Mouse (Mus musculus) forebrain, embryonic 11.5 days (tissue): ENCODE data around the gene Ptprn2. TPM values are rescaled to one million over a fixed set of nuclear protein-coding genes. Genes with fewer than 3 reads are reported as not detected.
A peak's percentile ranks its signal among the peaks of the same experiment; 100 is the strongest.

Experiments used
- microRNA counts: library from miRNA; unstranded; fragments of <30 nt; microRNA quantifications from one replicate; lab custom pipeline; 2015
- microRNA-seq: library from miRNA; unstranded; fragments of <30 nt; microRNA quantifications from one replicate; pipeline ENCODE4, GENCODE M21; 2016; ENCODE audit not compliant: insufficient number of aligned reads
- polyA plus RNA-seq: library from polyadenylated mRNA; unstranded; fragments of >200 nt; fragmentation: Nextera tagmentation; extraction: Ambion mirVana; gene quantifications from 2 replicates; pipeline ENCODE4 v1.2.1, GENCODE M21; 2014

Ptprn2 gene
- polyA plus RNA-seq, 1 experiment from 2014 or later, result 6.8 TPM

MicroRNAs encoded within 50 kb of the gene (microRNA counts, 519-probe panel; counts per million panel counts)
- microRNA mmu-miR-153 (lab: Ali Mortazavi, UCI), result 4,565 counts per million, percentile 41 among the panel's probes with 10 or more counts

Small RNA genes lying within 50 kb of the gene (microRNA-seq; reads per million reads assigned to microRNA genes)
- gene Mir153, result 2,041 reads per million, percentile 76 among the genes with 10 or more reads in this experiment

Other genes starting within 250 kb of the Ptprn2 start
- 16.4 and 18.1 TPM in 2 replicates for gene Wdr60, start 222.7 kb upstream of the Ptprn2 start, polyA plus RNA-seq
- gene Gm11027, start 210.3 kb upstream of the Ptprn2 start, polyA plus RNA-seq, result not detected in 2 replicates
- 19.1 and 20.8 TPM in 2 replicates for gene Esyt2, start 204.5 kb upstream of the Ptprn2 start, polyA plus RNA-seq
- 52.8 and 57.3 TPM in 2 replicates for gene Ncapg2, start 80.3 kb upstream of the Ptprn2 start, polyA plus RNA-seq